Mouse (Mus musculus) ES-E14 (cell line): ENCODE data around the gene Rpl36-ps4.

Source experiments
- HCFC1 ChIP-seq: IDR thresholded peaks from 2 replicates; pipeline ENCODE4 v1.6.1; 2012; ENCODE audit warnings: low read length, inconsistent platforms, borderline replicate concordance; ENCODE audit not compliant: insufficient read depth
- ZC3H11A ChIP-seq: IDR thresholded peaks from 2 replicates; pipeline ENCODE4 v1.6.1; 2012; ENCODE audit warnings: low read depth, mild to moderate bottlenecking, inconsistent platforms, low read length, borderline replicate concordance

DNA sequence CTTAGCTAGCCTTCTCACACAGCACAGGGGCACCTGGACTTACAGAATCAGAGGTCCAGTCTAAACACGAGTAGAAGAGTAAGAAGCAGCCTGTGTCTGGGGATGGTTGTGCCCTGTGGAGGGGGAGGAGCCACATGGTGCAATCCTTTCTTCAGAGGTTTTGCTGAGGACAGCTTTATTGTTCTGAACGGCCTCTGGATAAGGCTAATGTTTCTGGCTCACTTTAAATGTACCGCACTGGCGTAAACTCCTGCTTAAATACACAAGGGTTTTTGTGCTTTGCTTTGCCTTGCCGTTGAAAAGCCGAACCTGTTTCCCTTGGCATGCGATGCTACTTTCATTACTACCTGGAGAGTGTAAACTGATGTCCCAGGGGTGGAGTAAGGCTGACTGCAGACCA lies 19.6 kb upstream of the Rpl36-ps4 start:
- TF ChIP-seq HCFC1, result no peak
- no peak for TF ChIP-seq ZC3H11A
